Mouse (Mus musculus): ENCODE results near the gene Baz1a. TPM values are rescaled to one million over a fixed set of nuclear protein-coding genes. Genes with fewer than 3 reads are reported as not detected.

The Baz1a gene
- total and polyA plus RNA-seq, 2 experiments from 2014 or later, result 2.6 to 4.4 TPM

- no peak overlapping the region for H3K4me3 ChIP-seq (ENCODE audit: low read depth, low read length)
- H3K9ac ChIP-seq (replicated peaks; ENCODE audit: low read length, poor library complexity, severe bottlenecking), result no peak overlapping the region
- H3K27ac ChIP-seq (ENCODE audit: low read depth, low read length), result no peak overlapping the region
- no peak for ATAC-seq (ENCODE audit: low FRiP score)
- H3K36me3 ChIP-seq (ENCODE audit: insufficient read depth, low read length), result no peaks in the 10 kb centered on the region
- H3K4me1 ChIP-seq (ENCODE audit: insufficient read depth, low read length), result no peaks in the 10 kb centered on the region
- H3K4me2 ChIP-seq (ENCODE audit: low read depth, low read length, poor library complexity, severe bottlenecking), result no peak overlapping the region
- TF ChIP-seq CTCF (IDR thresholded peaks at IDR 0.05), result no peak
- DNase-seq (ENCODE audit: low spot score), result no peak
- no peaks in the 10 kb centered on the region for H3K9me3 ChIP-seq (ENCODE audit: low read length)
- WGBS, result 79% methylated on average over 6 of the region's 6 CpGs
- H3K27me3 ChIP-seq (ENCODE audit: insufficient read depth, low read length), result no peaks in the 10 kb centered on the region
Measured at GRCm38 (mm10) chr12:54874711-54875110, 139.4 kb downstream of the Baz1a start.

- WGBS, result under 1% methylated on average over 47 of the region's 82 CpGs
- peak within 1 kb of the TSS; percentile 97 for H3K27ac ChIP-seq (ENCODE audit: low read depth, low read length)
Measured at GRCm38 (mm10) chr12:54862606-54863535, 151.3 kb downstream of the Baz1a start, which contains the start of gene Cfl2. TSS of gene Cfl2 (minus strand) at chr12:54862877.

GRCm38 (mm10) chr12:54861991-54862605 is 152.1 kb downstream of the Baz1a start:
- no peak for TF ChIP-seq CTCF (IDR thresholded peaks at IDR 0.05)
- H3K36me3 ChIP-seq (ENCODE audit: insufficient read depth, low read length), result peaks cover 6% of the 10 kb centered on the region
- no peaks in the 10 kb centered on the region for H3K9me3 ChIP-seq (ENCODE audit: low read length)
- H3K4me1 ChIP-seq (ENCODE audit: insufficient read depth, low read length), result no peaks in the 10 kb centered on the region
- WGBS, result under 1% methylated on average over 36 of the region's 36 CpGs
- no peak for ATAC-seq (ENCODE audit: low FRiP score)
- peak; percentile 78 for DNase-seq (ENCODE audit: low spot score)
- peak overlapping the region; percentile 85 for H3K4me3 ChIP-seq (ENCODE audit: low read depth, low read length)
- H3K27me3 ChIP-seq (ENCODE audit: insufficient read depth, low read length), result no peaks in the 10 kb centered on the region
- H3K9ac ChIP-seq (replicated peaks; ENCODE audit: low read length, poor library complexity, severe bottlenecking), result peak overlapping the region; percentile 91
- H3K27ac ChIP-seq (ENCODE audit: low read depth, low read length), result peak overlapping the region; percentile 97
- H3K4me2 ChIP-seq (ENCODE audit: low read depth, low read length, poor library complexity, severe bottlenecking), result peak overlapping the region; percentile 66

More at GRCm38 (mm10) chr12:54862606-54863535, 151.3 kb downstream of the Baz1a start, which contains the start of gene Cfl2:
- TF ChIP-seq CTCF (IDR thresholded peaks at IDR 0.05), result peak; percentile 60
- Histone ChIP-seq H3K36me3 (ENCODE audit: insufficient read depth, low read length) (peaks cover 4% of the 10 kb centered on the region), H3K27me3 (ENCODE audit: insufficient read depth, low read length) (no peaks in the 10 kb centered on the region), H3K4me3 (ENCODE audit: low read depth, low read length) (peak within 1 kb of the TSS; percentile 85), H3K4me2 (ENCODE audit: low read depth, low read length, poor library complexity, severe bottlenecking) (peak within 1 kb of the TSS; percentile 66), H3K9ac (replicated peaks; ENCODE audit: low read length, poor library complexity, severe bottlenecking) (peak within 1 kb of the TSS; percentile 91), H3K4me1 (ENCODE audit: insufficient read depth, low read length) (no peaks in the 10 kb centered on the region), H3K9me3 (ENCODE audit: low read length) (no peaks in the 10 kb centered on the region)
- DNase-seq (ENCODE audit: low spot score) (peak; percentile 90), ATAC-seq (ENCODE audit: low FRiP score) (peak; percentile 92)

GRCm38 (mm10) chr12:54859531-54859930 is 154.6 kb downstream of the Baz1a start:
- H3K9me3 ChIP-seq (ENCODE audit: low read length), result no peaks in the 10 kb centered on the region
- no peak overlapping the region for H3K9ac ChIP-seq (replicated peaks; ENCODE audit: low read length, poor library complexity, severe bottlenecking)
- H3K27ac ChIP-seq (ENCODE audit: low read depth, low read length), result no peak overlapping the region
- no peaks in the 10 kb centered on the region for H3K27me3 ChIP-seq (ENCODE audit: insufficient read depth, low read length)
- no peaks in the 10 kb centered on the region for H3K4me1 ChIP-seq (ENCODE audit: insufficient read depth, low read length)
- TF ChIP-seq CTCF (IDR thresholded peaks at IDR 0.05), result no peak
- no peak overlapping the region for H3K4me3 ChIP-seq (ENCODE audit: low read depth, low read length)
- H3K36me3 ChIP-seq (ENCODE audit: insufficient read depth, low read length), result peaks cover 6% of the 10 kb centered on the region
- no peak overlapping the region for H3K4me2 ChIP-seq (ENCODE audit: low read depth, low read length, poor library complexity, severe bottlenecking)
- WGBS, result 63% methylated on average over 6 of the region's 6 CpGs
- peak; percentile 5 for DNase-seq (ENCODE audit: low spot score)
- no peak for ATAC-seq (ENCODE audit: low FRiP score)

GRCm38 (mm10) chr12:54850551-54850950 is 163.6 kb downstream of the Baz1a start:
- H3K9me3 ChIP-seq (ENCODE audit: low read length), result no peaks in the 10 kb centered on the region
- H3K4me2 ChIP-seq (ENCODE audit: low read depth, low read length, poor library complexity, severe bottlenecking), result no peak overlapping the region
- H3K4me1 ChIP-seq (ENCODE audit: insufficient read depth, low read length), result no peaks in the 10 kb centered on the region
- WGBS, result 89% methylated on average over 2 of the region's 2 CpGs
- no peak for TF ChIP-seq CTCF (IDR thresholded peaks at IDR 0.05)
- H3K9ac ChIP-seq (replicated peaks; ENCODE audit: low read length, poor library complexity, severe bottlenecking), result no peak overlapping the region
- no peak for DNase-seq (ENCODE audit: low spot score)
- H3K4me3 ChIP-seq (ENCODE audit: low read depth, low read length), result no peak overlapping the region
- H3K36me3 ChIP-seq (ENCODE audit: insufficient read depth, low read length), result no peaks in the 10 kb centered on the region
- H3K27ac ChIP-seq (ENCODE audit: low read depth, low read length), result no peak overlapping the region
- no peak for ATAC-seq (ENCODE audit: low FRiP score)
- no peaks in the 10 kb centered on the region for H3K27me3 ChIP-seq (ENCODE audit: insufficient read depth, low read length)

- Histone ChIP-seq H3K4me2 (ENCODE audit: low read depth, low read length, poor library complexity, severe bottlenecking) (no peak overlapping the region), H3K27me3 (ENCODE audit: insufficient read depth, low read length) (no peaks in the 10 kb centered on the region), H3K36me3 (ENCODE audit: insufficient read depth, low read length) (no peaks in the 10 kb centered on the region), H3K4me1 (ENCODE audit: insufficient read depth, low read length) (no peaks in the 10 kb centered on the region), H3K9me3 (ENCODE audit: low read length) (no peaks in the 10 kb centered on the region), H3K9ac (replicated peaks; ENCODE audit: low read length, poor library complexity, severe bottlenecking) (no peak overlapping the region), H3K4me3 (ENCODE audit: low read depth, low read length) (no peak overlapping the region), H3K27ac (ENCODE audit: low read depth, low read length) (no peak overlapping the region)
- ATAC-seq (ENCODE audit: low FRiP score) (no peak), DNase-seq (ENCODE audit: low spot score) (no peak)
- no peak for TF ChIP-seq CTCF (IDR thresholded peaks at IDR 0.05)
Measured at GRCm38 (mm10) chr12:54844415-54844814, 169.7 kb downstream of the Baz1a start.

Other genes with a start within 250 kb of the Baz1a start
- 76.8 and 112 TPM in 2 replicates for gene Snx6, start 218.6 kb downstream of the Baz1a start, total RNA-seq (2014; rRNA removed)
- gene Snx6, start 218.6 kb downstream of the Baz1a start, polyA plus RNA-seq (2015; fragmentation: Nextera tagmentation; extraction: Ambion mirVana), result 124 and 141 TPM in 2 replicates
- gene Cfl2, start 151.5 kb downstream of the Baz1a start, total RNA-seq (2014; rRNA removed), result 209 and 212 TPM in 2 replicates
- gene Cfl2, start 151.5 kb downstream of the Baz1a start, polyA plus RNA-seq (2015; fragmentation: Nextera tagmentation; extraction: Ambion mirVana), result 249 and 256 TPM in 2 replicates
- gene Gm20403, start 27.8 kb downstream of the Baz1a start, total RNA-seq (2014; rRNA removed), result not detected in 2 replicates
- gene Gm20403, start 27.8 kb downstream of the Baz1a start, polyA plus RNA-seq (2015; fragmentation: Nextera tagmentation; extraction: Ambion mirVana), result not detected in 2 replicates
- gene 2700097O09Rik, start 65.8 kb upstream of the Baz1a start, total RNA-seq (2014; rRNA removed), result 10.9 and 12.4 TPM in 2 replicates
- gene 2700097O09Rik, start 65.8 kb upstream of the Baz1a start, polyA plus RNA-seq (2015; fragmentation: Nextera tagmentation; extraction: Ambion mirVana), result 16.6 and 18.5 TPM in 2 replicates
- gene Srp54a, start 65.9 kb upstream of the Baz1a start, total RNA-seq (2014; rRNA removed), result 65.2 and 77.6 TPM in 2 replicates
- 198 and 202 TPM in 2 replicates for gene Srp54a, start 65.9 kb upstream of the Baz1a start, polyA plus RNA-seq (2015; fragmentation: Nextera tagmentation; extraction: Ambion mirVana)
- 49.7 and 51.8 TPM in 2 replicates for gene Fam177a, start 110.1 kb upstream of the Baz1a start, total RNA-seq (2014; rRNA removed)
- 84.6 and 92.6 TPM in 2 replicates for gene Fam177a, start 110.1 kb upstream of the Baz1a start, polyA plus RNA-seq (2015; fragmentation: Nextera tagmentation; extraction: Ambion mirVana)
- 71.1 and 101 TPM in 2 replicates for gene Srp54b, start 140.8 kb upstream of the Baz1a start, total RNA-seq (2014; rRNA removed)
- 59.6 and 71.0 TPM in 2 replicates for gene Srp54b, start 140.8 kb upstream of the Baz1a start, polyA plus RNA-seq (2015; fragmentation: Nextera tagmentation; extraction: Ambion mirVana)
- not detected in 2 replicates for gene 1700047I17Rik2, start 185.2 kb upstream of the Baz1a start, total RNA-seq (2014; rRNA removed)
- gene 1700047I17Rik2, start 185.2 kb upstream of the Baz1a start, polyA plus RNA-seq (2015; fragmentation: Nextera tagmentation; extraction: Ambion mirVana), result not detected in 2 replicates
- 44.4 and 55.6 TPM in 2 replicates for gene Srp54c, start 215.8 kb upstream of the Baz1a start, total RNA-seq (2014; rRNA removed)
- gene Srp54c, start 215.8 kb upstream of the Baz1a start, polyA plus RNA-seq (2015; fragmentation: Nextera tagmentation; extraction: Ambion mirVana), result 78.7 and 86.5 TPM in 2 replicates